Mouse (Mus musculus) olfactory bulb, adult 2 months (tissue): ENCODE measurements around the gene Ddx21.

ENCODE experiments used
- CTCF ChIP-seq: fragments of 200-500 bp; IDR thresholded peaks from 2 replicates; pipeline ENCODE4 v1.5.1; 2012; ENCODE audit warnings: low read depth, mild to moderate bottlenecking, low read length, moderate library complexity; ENCODE audit not compliant: insufficient read depth
- POLR2A ChIP-seq: fragments of 200-500 bp; IDR thresholded peaks from 2 replicates; pipeline ENCODE4 v1.6.1; 2012; ENCODE audit warnings: mild to moderate bottlenecking, low read depth, low read length, moderate library complexity; ENCODE audit not compliant: insufficient read depth

GRCm38 (mm10) chr10:62601053-62601791, 859 bp downstream of the Ddx21 start:
- TF ChIP-seq CTCF (no peak), POLR2A (no peak)
